Mouse (Mus musculus) midbrain, postnatal 0 days (tissue): Measurements from ENCODE around the gene Usp49. TPM values are rescaled to one million over a fixed set of nuclear protein-coding genes. Genes with fewer than 3 reads are reported as not detected.

Experiments used
- ATAC-seq: fragments of 200-750 bp; cut with Nextera tagmentation; 2 replicates; pipeline ENCODE4 v1.8.0; 2017; ENCODE audit warnings: moderate number of reproducible peaks, mild to moderate bottlenecking, moderate TSS enrichment, moderate library complexity; ENCODE audit not compliant: low FRiP score
- DNase-seq: peaks from one replicate; pipeline ENCODE4 v3.0.0-alpha.2; 2015; ENCODE audit warnings: low spot score
- H3K27ac ChIP-seq: fragments of 300-500 bp; sonication (generic); 2 replicates; pipeline ENCODE4 v1.5.1; 2014; ENCODE audit warnings: low read depth, mild to moderate bottlenecking, low read length, mixed read lengths
- H3K27me3 ChIP-seq: fragments of 300-500 bp; sonication (generic); 2 replicates; pipeline ENCODE4 v1.6.1; 2014; ENCODE audit warnings: low read length, control low read depth, mixed read lengths; ENCODE audit not compliant: insufficient read depth
- H3K36me3 ChIP-seq: fragments of 300-500 bp; sonication (generic); 2 replicates; pipeline ENCODE4 v1.6.1; 2014; ENCODE audit warnings: low read length, control low read depth, mixed read lengths; ENCODE audit not compliant: insufficient read depth
- H3K4me1 ChIP-seq: fragments of 300-500 bp; sonication (generic); 2 replicates; pipeline ENCODE4 v1.6.1; 2014; ENCODE audit warnings: mild to moderate bottlenecking, control low read depth, antibody characterized with exemption, low read length, mixed read lengths; ENCODE audit not compliant: insufficient read depth
- H3K4me2 ChIP-seq: fragments of 300-500 bp; sonication (generic); 2 replicates; pipeline ENCODE4 v1.6.1; 2014; ENCODE audit warnings: low read depth, mild to moderate bottlenecking, low read length, mixed read lengths; ENCODE audit not compliant: poor library complexity, severe bottlenecking
- H3K4me3 ChIP-seq: fragments of 300-500 bp; sonication (generic); 2 replicates; pipeline ENCODE4 v1.5.1; 2014; ENCODE audit warnings: low read depth, mild to moderate bottlenecking, low read length, moderate library complexity
- H3K9ac ChIP-seq: fragments of 300-500 bp; sonication (generic); replicated peaks from 2 replicates; pipeline ENCODE4 v1.6.1; 2014; ENCODE audit warnings: mild to moderate bottlenecking, low read length, moderate library complexity, mixed read lengths; ENCODE audit not compliant: poor library complexity, severe bottlenecking
- H3K9me3 ChIP-seq: fragments of 300-500 bp; sonication (generic); 2 replicates; pipeline ENCODE4 v1.6.1; 2016; ENCODE audit warnings: low read length, control low read depth
- CTCF ChIP-seq: IDR thresholded peaks from 2 replicates; pipeline ENCODE4 v1.5.1; 2016; ENCODE audit warnings: antibody characterized with exemption, mild to moderate bottlenecking
- WGBS: fragments of 180-500 bp; shearing (Covaris S2); extraction: QIAGEN DNeasy Blood & Tissue Kit; methylation state at CpG from one replicate; pipeline ENCODE4 v1.1.7; 2014; 5-methylcytosine and 5-hydroxymethylcytosine counted together
- polyA plus RNA-seq: library from polyadenylated mRNA; unstranded; fragments of >200 nt; fragmentation: Nextera tagmentation; extraction: Ambion mirVana; gene quantifications from 2 replicates; pipeline ENCODE4 v1.2.1, GENCODE M21; 2015
- total RNA-seq: library from RNA; depleted of rRNA; stranded (reverse); fragments of >200 nt; gene quantifications from 2 replicates; pipeline ENCODE4 v1.2.3, GENCODE M21; 2014

The Usp49 gene
- total and polyA plus RNA-seq, 2 experiments from 2014 or later: 3.7 to 24.4 TPM

GRCm38 (mm10) chr17:47629717-47630677 lies 493 bp upstream of the Usp49 start:
- Histone ChIP-seq H3K9me3 (no peaks in the 10 kb centered on the region), H3K9ac (peak overlapping the region; percentile 72), H3K36me3 (peaks cover 8% of the 10 kb centered on the region), H3K4me2 (peak overlapping the region; percentile 86), H3K4me3 (peak overlapping the region; percentile 70), H3K27me3 (no peaks in the 10 kb centered on the region), H3K27ac (peak overlapping the region; percentile 87), H3K4me1 (peaks cover 7% of the 10 kb centered on the region; the same call in 1 of the 2 replicates)
- peak; percentile 38 for DNase-seq
- WGBS: under 1% methylated on average over 60 of the region's 61 CpGs
- no peak for TF ChIP-seq CTCF
- peak; percentile 32 for ATAC-seq

GRCm38 (mm10) chr17:47632181-47632840 lies 1.8 kb downstream of the Usp49 start:
- Histone ChIP-seq H3K4me3 (no peak overlapping the region), H3K9ac (no peak overlapping the region), H3K9me3 (no peaks in the 10 kb centered on the region), H3K4me2 (peak overlapping the region; percentile 9; the same call in 1 of the 2 replicates), H3K27ac (no peak overlapping the region), H3K36me3 (peaks cover 9% of the 10 kb centered on the region; the same call in 1 of the 2 replicates), H3K4me1 (peaks cover 7% of the 10 kb centered on the region; the same call in 1 of the 2 replicates), H3K27me3 (no peaks in the 10 kb centered on the region)
- ATAC-seq: no peak
- no peak for DNase-seq
- no peak for TF ChIP-seq CTCF
- WGBS: 71% methylated on average over 4 of the region's 4 CpGs

- Histone ChIP-seq H3K4me3 (no peak overlapping the region), H3K4me1 (peaks cover 7% of the 10 kb centered on the region; the same call in 1 of the 2 replicates), H3K9ac (no peak overlapping the region), H3K27ac (no peak overlapping the region), H3K27me3 (no peaks in the 10 kb centered on the region), H3K4me2 (no peak overlapping the region), H3K9me3 (no peaks in the 10 kb centered on the region), H3K36me3 (peaks cover 9% of the 10 kb centered on the region; the same call in 1 of the 2 replicates)
- DNase-seq (no peak), ATAC-seq (no peak)
- WGBS: 80% methylated on average over 7 of the region's 7 CpGs
- TF ChIP-seq CTCF: no peak
These were observed 3.7 kb downstream of the Usp49 start for GRCm38 (mm10) chr17:47633999-47634770.

GRCm38 (mm10) chr17:47642992-47643391 lies 12.5 kb downstream of the Usp49 start:
- WGBS: 88% methylated on average over 2 of the region's 2 CpGs

GRCm38 (mm10) chr17:47646683-47647082 lies 16.2 kb downstream of the Usp49 start:
- no peak overlapping the region for H3K4me2 ChIP-seq
- 65% methylated on average over 1 of the region's 1 CpGs for WGBS
- H3K27ac ChIP-seq: no peak overlapping the region
- no peaks in the 10 kb centered on the region for H3K9me3 ChIP-seq
- DNase-seq: peak; percentile 69
- H3K27me3 ChIP-seq: no peaks in the 10 kb centered on the region
- H3K36me3 ChIP-seq: no peaks in the 10 kb centered on the region; the same call in 1 of the 2 replicates
- no peaks in the 10 kb centered on the region for H3K4me1 ChIP-seq
- no peak for ATAC-seq
- H3K4me3 ChIP-seq: no peak overlapping the region
- H3K9ac ChIP-seq: no peak overlapping the region
- peak; percentile 72 for TF ChIP-seq CTCF

More at GRCm38 (mm10) chr17:47642992-47643391, 12.5 kb downstream of the Usp49 start:
- Histone ChIP-seq H3K27ac (no peak overlapping the region), H3K36me3 (no peaks in the 10 kb centered on the region), H3K4me2 (no peak overlapping the region), H3K9ac (no peak overlapping the region), H3K4me3 (no peak overlapping the region), H3K27me3 (no peaks in the 10 kb centered on the region), H3K4me1 (no peaks in the 10 kb centered on the region), H3K9me3 (no peaks in the 10 kb centered on the region)
- ATAC-seq (no peak), DNase-seq (no peak)
- peak; percentile 37 for TF ChIP-seq CTCF
